Mouse (Mus musculus) lung, adult 2 months (tissue): ENCODE measurements around the gene Prkch.

Experiments
- CTCF ChIP-seq: fragments of 200-500 bp; IDR thresholded peaks from 2 replicates; pipeline ENCODE4 v1.5.1; 2011; ENCODE audit warnings: mild to moderate bottlenecking, low read length, control low read depth; ENCODE audit not compliant: insufficient read depth
- POLR2A ChIP-seq: fragments of 200-500 bp; IDR thresholded peaks from 2 replicates; pipeline ENCODE4 v1.6.1; 2011; ENCODE audit warnings: low read depth, mild to moderate bottlenecking, control low read depth, low read length, borderline replicate concordance; ENCODE audit errors: extremely low read depth

- no peak for TF ChIP-seq CTCF
- TF ChIP-seq POLR2A, result no peak
Observed at GRCm38 (mm10) chr12:73710846-73711245, 126.2 kb downstream of the Prkch start.
